Mouse (Mus musculus) lung, embryonic 15.5 days (tissue): Measurements from ENCODE around the gene Nptx1. TPM values are rescaled to one million over a fixed set of nuclear protein-coding genes. Genes with fewer than 3 reads are reported as not detected.

ENCODE experiments used
- ATAC-seq: fragments of 200-750 bp; cut with Nextera tagmentation; 2 replicates; pipeline ENCODE4 v1.8.0; 2017; ENCODE audit warnings: moderate number of reproducible peaks, borderline replicate concordance; ENCODE audit not compliant: low FRiP score, low TSS enrichment; ENCODE audit errors: extremely low read depth
- H3K27ac ChIP-seq: fragments of 300-500 bp; sonication (generic); 2 replicates; pipeline ENCODE4 v1.5.1; 2015; ENCODE audit warnings: moderate library complexity, mild to moderate bottlenecking, inconsistent platforms
- H3K27me3 ChIP-seq: fragments of 300-500 bp; sonication (generic); 2 replicates; pipeline ENCODE4 v1.6.1; 2015; ENCODE audit warnings: inconsistent platforms
- H3K36me3 ChIP-seq: fragments of 300-500 bp; sonication (generic); 2 replicates; pipeline ENCODE4 v1.6.1; 2015; ENCODE audit warnings: inconsistent platforms
- H3K4me1 ChIP-seq: fragments of 300-500 bp; sonication (generic); 2 replicates; pipeline ENCODE4 v1.6.1; 2015; ENCODE audit warnings: inconsistent platforms
- H3K4me2 ChIP-seq: fragments of 300-500 bp; sonication (generic); 2 replicates; pipeline ENCODE4 v1.6.1; 2015; ENCODE audit warnings: inconsistent platforms, mild to moderate bottlenecking, moderate library complexity
- H3K4me3 ChIP-seq: fragments of 300-500 bp; sonication (generic); 2 replicates; pipeline ENCODE4 v1.5.1; 2015; ENCODE audit warnings: mild to moderate bottlenecking, inconsistent platforms
- H3K9ac ChIP-seq: fragments of 300-500 bp; sonication (generic); 2 replicates; pipeline ENCODE4 v1.6.1; 2015; ENCODE audit warnings: inconsistent platforms
- H3K9me3 ChIP-seq: fragments of 300-500 bp; sonication (generic); 2 replicates; pipeline ENCODE4 v1.6.1; 2016; ENCODE audit warnings: inconsistent platforms
- WGBS: fragments of 180-500 bp; shearing (Covaris S2); methylation state at CpG from one replicate; pipeline ENCODE4 v1.1.7; 2015; 5-methylcytosine and 5-hydroxymethylcytosine counted together
- polyA plus RNA-seq: library from polyadenylated mRNA; unstranded; fragments of >200 nt; fragmentation: Nextera tagmentation; extraction: Ambion mirVana; gene quantifications from 2 replicates; pipeline ENCODE4 v1.2.1, GENCODE M21; 2015

Gene Nptx1
- polyA plus RNA-seq, 1 experiment from 2014 or later, result 1.7 TPM

- Histone ChIP-seq H3K27ac (no peak overlapping the region), H3K4me1 (no peaks in the 10 kb centered on the region), H3K4me3 (no peak overlapping the region), H3K36me3 (peaks cover 68% of the 10 kb centered on the region), H3K4me2 (no peak overlapping the region), H3K27me3 (no peaks in the 10 kb centered on the region), H3K9ac (no peak overlapping the region), H3K9me3 (no peaks in the 10 kb centered on the region)
- ATAC-seq, result peak; percentile 55; the same call in 1 of the 2 replicates
Measured at GRCm38 (mm10) chr11:119503675-119504074, 43.9 kb downstream of the Nptx1 start.

GRCm38 (mm10) chr11:119500011-119500410 lies 47.5 kb downstream of the Nptx1 start:
- Histone ChIP-seq H3K4me2 (no peak overlapping the region), H3K9me3 (no peaks in the 10 kb centered on the region), H3K36me3 (peaks cover 43% of the 10 kb centered on the region), H3K4me3 (no peak overlapping the region), H3K4me1 (no peaks in the 10 kb centered on the region), H3K27ac (no peak overlapping the region), H3K9ac (no peak overlapping the region), H3K27me3 (no peaks in the 10 kb centered on the region)
- no peak for ATAC-seq
- WGBS, result 82% methylated on average over 2 of the region's 2 CpGs

- H3K9ac ChIP-seq, result no peak overlapping the region
- H3K27ac ChIP-seq, result no peak overlapping the region
- H3K4me2 ChIP-seq, result no peak overlapping the region
- H3K36me3 ChIP-seq, result peaks cover 38% of the 10 kb centered on the region
- no peaks in the 10 kb centered on the region for H3K27me3 ChIP-seq
- ATAC-seq, result no peak
- 93% methylated on average over 4 of the region's 4 CpGs for WGBS
- H3K4me1 ChIP-seq, result no peaks in the 10 kb centered on the region; the same call in 1 of the 2 replicates
- no peaks in the 10 kb centered on the region for H3K9me3 ChIP-seq
- H3K4me3 ChIP-seq, result no peak overlapping the region
Measured at GRCm38 (mm10) chr11:119499297-119499696, 48.3 kb downstream of the Nptx1 start.

- 67% methylated on average over 4 of the region's 4 CpGs for WGBS
- ATAC-seq, result no peak
- Histone ChIP-seq H3K4me1 (peaks cover 12% of the 10 kb centered on the region; the same call in 1 of the 2 replicates), H3K27me3 (no peaks in the 10 kb centered on the region), H3K36me3 (peaks cover 28% of the 10 kb centered on the region), H3K9me3 (no peaks in the 10 kb centered on the region), H3K4me3 (no peak overlapping the region), H3K9ac (no peak overlapping the region), H3K27ac (no peak overlapping the region), H3K4me2 (no peak overlapping the region)
Measured at GRCm38 (mm10) chr11:119497451-119497850, 50.1 kb downstream of the Nptx1 start.

- peaks cover 19% of the 10 kb centered on the region for H3K4me1 ChIP-seq
- H3K4me3 ChIP-seq, result no peak overlapping the region
- no peak overlapping the region for H3K4me2 ChIP-seq
- H3K9me3 ChIP-seq, result no peaks in the 10 kb centered on the region
- no peak overlapping the region for H3K9ac ChIP-seq
- H3K27me3 ChIP-seq, result no peaks in the 10 kb centered on the region
- peaks cover 17% of the 10 kb centered on the region for H3K36me3 ChIP-seq
- H3K27ac ChIP-seq, result no peak overlapping the region
- WGBS, result 89% methylated on average over 5 of the region's 5 CpGs
- ATAC-seq, result no peak
Measured at GRCm38 (mm10) chr11:119496147-119496546, 51.4 kb downstream of the Nptx1 start.

- Histone ChIP-seq H3K9ac (no peak overlapping the region), H3K4me3 (no peak overlapping the region), H3K27me3 (no peaks in the 10 kb centered on the region), H3K27ac (no peak overlapping the region), H3K4me1 (peaks cover 24% of the 10 kb centered on the region), H3K36me3 (no peaks in the 10 kb centered on the region; the same call in none of the 2 replicates), H3K4me2 (no peak overlapping the region), H3K9me3 (no peaks in the 10 kb centered on the region)
- 64% methylated on average over 4 of the region's 4 CpGs for WGBS
- ATAC-seq, result no peak
Measured at GRCm38 (mm10) chr11:119493516-119493915, 54.0 kb downstream of the Nptx1 start.

GRCm38 (mm10) chr11:119492830-119493229 lies 54.7 kb downstream of the Nptx1 start:
- Histone ChIP-seq H3K9ac (no peak overlapping the region), H3K4me1 (peaks cover 24% of the 10 kb centered on the region), H3K27me3 (no peaks in the 10 kb centered on the region), H3K4me2 (peak overlapping the region; percentile 95), H3K27ac (no peak overlapping the region), H3K36me3 (no peaks in the 10 kb centered on the region; the same call in none of the 2 replicates), H3K4me3 (peak overlapping the region; percentile 80; the same call in 1 of the 2 replicates), H3K9me3 (no peaks in the 10 kb centered on the region)
- 98% methylated on average over 6 of the region's 6 CpGs for WGBS
- no peak for ATAC-seq

GRCm38 (mm10) chr11:119491690-119492087 lies 55.9 kb downstream of the Nptx1 start:
- Histone ChIP-seq H3K4me1 (peaks cover 24% of the 10 kb centered on the region), H3K4me3 (peak overlapping the region; percentile 80), H3K27ac (peak overlapping the region; percentile 90), H3K9me3 (no peaks in the 10 kb centered on the region), H3K9ac (peak overlapping the region; percentile 94), H3K27me3 (no peaks in the 10 kb centered on the region), H3K4me2 (peak overlapping the region; percentile 95), H3K36me3 (peaks cover under 1% of the 10 kb centered on the region)
- WGBS, result 4% methylated on average over 27 of the region's 27 CpGs
- no peak for ATAC-seq

GRCm38 (mm10) chr11:119490861-119491689 lies 56.5 kb downstream of the Nptx1 start, which contains the start of gene Endov:
Gene Endov, plus strand, starts transcription at chr11:119491347.
- peak; percentile 96 for ATAC-seq
- Histone ChIP-seq H3K27me3 (no peaks in the 10 kb centered on the region), H3K27ac (peak within 1 kb of the TSS; percentile 90), H3K4me3 (peak within 1 kb of the TSS; percentile 80), H3K4me1 (peaks cover 24% of the 10 kb centered on the region), H3K36me3 (peaks cover 4% of the 10 kb centered on the region), H3K9me3 (no peaks in the 10 kb centered on the region), H3K4me2 (peak within 1 kb of the TSS; percentile 95), H3K9ac (peak within 1 kb of the TSS; percentile 94)
- WGBS, result 1% methylated on average over 65 of the region's 66 CpGs

Other genes with a start within 250 kb of the Nptx1 start
- 369 and 387 TPM in 2 replicates for gene Eif4a3, start 247.7 kb downstream of the Nptx1 start, polyA plus RNA-seq
- 0.05 and 0.09 TPM in 2 replicates for gene Card14, start 240.0 kb downstream of the Nptx1 start, polyA plus RNA-seq
- gene Sgsh, start 192.2 kb downstream of the Nptx1 start, polyA plus RNA-seq, result 7.6 and 8.7 TPM in 2 replicates
- 9.5 and 12.3 TPM in 2 replicates for gene Slc26a11, start 192.2 kb downstream of the Nptx1 start, polyA plus RNA-seq
- gene Rnf213, start 154.7 kb downstream of the Nptx1 start, polyA plus RNA-seq, result 7.0 and 7.6 TPM in 2 replicates
- gene Endov, start 56.4 kb downstream of the Nptx1 start, polyA plus RNA-seq, result 17.2 and 17.4 TPM in 2 replicates
- 8.5 and 9.7 TPM in 2 replicates for gene Rptor, start 55.2 kb upstream of the Nptx1 start, polyA plus RNA-seq